Mouse (Mus musculus) kidney, postnatal 0 days (tissue): Measurements from ENCODE around the gene Shank2. TPM values are rescaled to one million over a fixed set of nuclear protein-coding genes. Genes with fewer than 3 reads are reported as not detected.

Source experiments
- ATAC-seq: fragments of 200-750 bp; cut with Nextera tagmentation; replicated peaks from 2 replicates; pipeline ENCODE4 v1.8.0; 2017; ENCODE audit warnings: low read depth, moderate number of reproducible peaks, moderate TSS enrichment, moderate library complexity; ENCODE audit not compliant: low FRiP score
- DNase-seq: peaks from one replicate; pipeline ENCODE4 v3.0.0-alpha.2; 2016; ENCODE audit warnings: low spot score
- H3K27ac ChIP-seq: fragments of 300-500 bp; sonication (generic); 2 replicates; pipeline ENCODE4 v1.5.1; 2014; ENCODE audit warnings: mild to moderate bottlenecking
- H3K27me3 ChIP-seq: fragments of 300-500 bp; sonication (generic); 2 replicates; pipeline ENCODE4 v1.6.1; 2014; ENCODE audit warnings: low read length, mixed read lengths; ENCODE audit not compliant: insufficient read depth
- H3K36me3 ChIP-seq: fragments of 300-500 bp; sonication (generic); 2 replicates; pipeline ENCODE4 v1.6.1; 2014; ENCODE audit warnings: low read length, mixed read lengths; ENCODE audit not compliant: insufficient read depth
- H3K4me1 ChIP-seq: fragments of 300-500 bp; sonication (generic); replicated peaks from 2 replicates; pipeline ENCODE4 v1.6.1; 2014; ENCODE audit warnings: antibody characterized with exemption, low read length, mixed read lengths; ENCODE audit not compliant: insufficient read depth
- H3K4me2 ChIP-seq: fragments of 300-500 bp; sonication (generic); 2 replicates; pipeline ENCODE4 v1.6.1; 2014; ENCODE audit warnings: mild to moderate bottlenecking, low read length, moderate library complexity, mixed read lengths
- H3K4me3 ChIP-seq: fragments of 300-500 bp; sonication (generic); replicated peaks from 2 replicates; pipeline ENCODE4 v1.5.1; 2014; ENCODE audit warnings: low read depth, low read length
- H3K9ac ChIP-seq: fragments of 300-500 bp; sonication (generic); 2 replicates; pipeline ENCODE4 v1.6.1; 2014; ENCODE audit warnings: low read depth, low read length
- H3K9me3 ChIP-seq: fragments of 300-500 bp; sonication (generic); replicated peaks from 2 replicates; pipeline ENCODE4 v1.6.1; 2016; ENCODE audit warnings: low read length, inconsistent platforms, mixed read lengths
- CTCF ChIP-seq: IDR thresholded peaks from 2 replicates; pipeline ENCODE4 v1.5.1; 2016; ENCODE audit warnings: antibody characterized with exemption, low read depth, mild to moderate bottlenecking, moderate library complexity
- WGBS: fragments of 180-500 bp; shearing (Covaris S2); extraction: QIAGEN DNeasy Blood & Tissue Kit; methylation state at CpG from one replicate; pipeline ENCODE4 v1.1.7; 2014; 5-methylcytosine and 5-hydroxymethylcytosine counted together
- polyA plus RNA-seq: library from polyadenylated mRNA; unstranded; fragments of >200 nt; fragmentation: Nextera tagmentation; extraction: Ambion mirVana; gene quantifications from 2 replicates; pipeline ENCODE4 v1.2.1, GENCODE M21; 2015

Gene Shank2
- polyA plus RNA-seq, 1 experiment from 2014 or later: 2.6 TPM

GRCm38 (mm10) chr7:144316797-144317196, 315.1 kb downstream of the Shank2 start:
- no peak for TF ChIP-seq CTCF
- H3K27ac ChIP-seq: no peak overlapping the region
- H3K4me2 ChIP-seq: no peak overlapping the region
- H3K36me3 ChIP-seq: no peaks in the 10 kb centered on the region
- WGBS: 48% methylated on average over 10 of the region's 10 CpGs
- ATAC-seq (no peak), DNase-seq (no peak)
- H3K4me3 ChIP-seq: no peak overlapping the region
- H3K9ac ChIP-seq: no peak overlapping the region
- no peaks in the 10 kb centered on the region for H3K4me1 ChIP-seq
- no peaks in the 10 kb centered on the region for H3K27me3 ChIP-seq
- H3K9me3 ChIP-seq: no peaks in the 10 kb centered on the region

DNA sequence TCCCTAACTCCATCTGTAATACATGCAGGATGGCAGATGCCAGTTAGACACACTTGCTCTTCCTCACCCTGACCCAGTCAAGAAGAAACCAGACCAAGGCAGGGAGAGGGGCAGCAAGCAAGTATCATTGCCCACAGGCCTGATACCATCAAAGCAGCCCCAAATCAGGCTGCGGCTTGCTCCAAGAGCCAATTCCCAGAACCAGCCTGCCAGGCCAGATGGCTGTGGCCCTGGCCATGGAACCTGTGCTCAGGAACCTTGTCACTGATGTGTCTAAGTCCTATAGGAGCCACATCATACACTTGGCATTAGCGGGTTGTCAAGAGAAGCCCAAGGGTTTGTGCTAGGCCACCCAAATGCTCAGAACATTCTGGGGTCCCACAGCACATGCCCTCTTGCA, 322.3 kb downstream of the Shank2 start:
- ATAC-seq: no peak
- 95% methylated on average over 2 of the region's 2 CpGs for WGBS
- TF ChIP-seq CTCF: no peak

GRCm38 (mm10) chr7:144324861-144325260, 323.1 kb downstream of the Shank2 start:
- WGBS: 77% methylated on average over 6 of the region's 6 CpGs
- Histone ChIP-seq H3K4me2 (no peak overlapping the region), H3K27me3 (no peaks in the 10 kb centered on the region), H3K9ac (no peak overlapping the region), H3K4me1 (no peaks in the 10 kb centered on the region), H3K9me3 (no peaks in the 10 kb centered on the region), H3K36me3 (no peaks in the 10 kb centered on the region), H3K4me3 (no peak overlapping the region), H3K27ac (no peak overlapping the region)
- TF ChIP-seq CTCF: no peak
- ATAC-seq (no peak), DNase-seq (no peak)

More for the DNA sequence above, 322.3 kb downstream of the Shank2 start:
- H3K27me3 ChIP-seq: no peaks in the 10 kb centered on the region
- H3K9ac ChIP-seq: no peak overlapping the region
- no peak overlapping the region for H3K4me3 ChIP-seq
- H3K9me3 ChIP-seq: no peaks in the 10 kb centered on the region
- no peak overlapping the region for H3K27ac ChIP-seq
- H3K4me1 ChIP-seq: no peaks in the 10 kb centered on the region
- no peak for DNase-seq
- H3K36me3 ChIP-seq: no peaks in the 10 kb centered on the region
- no peak overlapping the region for H3K4me2 ChIP-seq

- TF ChIP-seq CTCF: no peak
- H3K9ac ChIP-seq: no peak overlapping the region
- ATAC-seq: no peak
- no peaks in the 10 kb centered on the region for H3K27me3 ChIP-seq
- no peak overlapping the region for H3K4me2 ChIP-seq
- no peak for DNase-seq
- H3K27ac ChIP-seq: no peak overlapping the region
- no peaks in the 10 kb centered on the region for H3K4me1 ChIP-seq
- no peaks in the 10 kb centered on the region for H3K9me3 ChIP-seq
- H3K36me3 ChIP-seq: no peaks in the 10 kb centered on the region
- H3K4me3 ChIP-seq: no peak overlapping the region
- 93% methylated on average over 10 of the region's 10 CpGs for WGBS
Measured at GRCm38 (mm10) chr7:144325603-144326002, 323.9 kb downstream of the Shank2 start.

- Histone ChIP-seq H3K9ac (no peak overlapping the region), H3K27ac (no peak overlapping the region), H3K36me3 (no peaks in the 10 kb centered on the region), H3K4me2 (no peak overlapping the region), H3K4me3 (no peak overlapping the region), H3K4me1 (no peaks in the 10 kb centered on the region), H3K27me3 (no peaks in the 10 kb centered on the region), H3K9me3 (no peaks in the 10 kb centered on the region)
- TF ChIP-seq CTCF: no peak
- WGBS: 87% methylated on average over 2 of the region's 2 CpGs
- no peak for DNase-seq
- no peak for ATAC-seq
Measured at GRCm38 (mm10) chr7:144329403-144329890, 327.7 kb downstream of the Shank2 start.

DNA sequence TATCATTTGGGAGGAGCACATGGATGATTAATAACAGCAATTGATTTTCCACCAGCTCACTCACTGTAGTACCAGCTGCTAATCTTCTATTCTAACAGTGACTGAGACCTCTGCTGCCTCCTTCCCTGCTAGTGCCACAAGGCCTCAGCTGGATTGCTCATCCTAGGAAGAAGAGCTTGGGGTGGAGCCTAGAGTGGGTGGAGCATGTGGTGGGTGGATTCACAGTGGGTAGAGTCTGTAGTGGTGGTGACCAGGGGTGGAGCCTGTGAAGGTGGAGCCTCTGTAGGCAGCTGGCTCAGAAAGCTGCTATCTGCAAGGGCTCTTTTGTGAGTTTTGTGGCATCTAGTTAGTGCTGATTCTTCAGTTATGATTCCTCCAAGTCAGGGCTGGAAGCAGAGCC, 334.9 kb downstream of the Shank2 start:
- no peak overlapping the region for H3K4me3 ChIP-seq
- H3K9ac ChIP-seq: no peak overlapping the region
- H3K27me3 ChIP-seq: no peaks in the 10 kb centered on the region
- DNase-seq (no peak), ATAC-seq (no peak)
- H3K9me3 ChIP-seq: no peaks in the 10 kb centered on the region
- TF ChIP-seq CTCF: no peak
- H3K27ac ChIP-seq: no peak overlapping the region
- H3K4me1 ChIP-seq: no peaks in the 10 kb centered on the region
- H3K36me3 ChIP-seq: no peaks in the 10 kb centered on the region
- no peak overlapping the region for H3K4me2 ChIP-seq

- no peak for ATAC-seq
- Histone ChIP-seq H3K9me3 (no peaks in the 10 kb centered on the region), H3K9ac (no peak overlapping the region), H3K27me3 (no peaks in the 10 kb centered on the region), H3K4me1 (no peaks in the 10 kb centered on the region), H3K4me2 (no peak overlapping the region), H3K4me3 (no peak overlapping the region), H3K27ac (no peak overlapping the region), H3K36me3 (no peaks in the 10 kb centered on the region)
- DNase-seq: no peak
- no peak for TF ChIP-seq CTCF
- 90% methylated on average over 5 of the region's 5 CpGs for WGBS
Measured at GRCm38 (mm10) chr7:144338694-144339093, 337.0 kb downstream of the Shank2 start.
